Mouse (Mus musculus): ENCODE measurements around the gene Tle2. TPM values are rescaled to one million over a fixed set of nuclear protein-coding genes. Genes with fewer than 3 reads are reported as not detected.

Tle2 gene
- polyA plus RNA-seq, 1 experiment from 2014 or later: 6.9 TPM

- Histone ChIP-seq H3K27me3 (replicated peaks; ENCODE audit: control insufficient read depth, insufficient read depth, low read length) (no peaks in the 10 kb centered on the region), H3K4me2 (no peak overlapping the region), H3K4me3 (ENCODE audit: low read depth, low read length) (no peak overlapping the region), H3K27ac (ENCODE audit: low read depth, low read length) (no peak overlapping the region), H3K9ac (ENCODE audit: low read depth, low read length) (no peak overlapping the region), H3K4me1 (replicated peaks; ENCODE audit: control insufficient read depth, insufficient read depth, low read length) (peaks cover 27% of the 10 kb centered on the region), H3K36me3 (ENCODE audit: control insufficient read depth, insufficient read depth, low read length) (no peaks in the 10 kb centered on the region), H3K9me3 (ENCODE audit: control insufficient read depth, low read length) (no peaks in the 10 kb centered on the region)
- DNase-seq (ENCODE audit: low spot score) (no peak), ATAC-seq (replicated peaks; ENCODE audit: low FRiP score) (no peak)
- WGBS: 68% methylated on average over 5 of the region's 5 CpGs
Measured at GRCm38 (mm10) chr10:81548944-81549343, 25.4 kb upstream of the Tle2 start.

DNA sequence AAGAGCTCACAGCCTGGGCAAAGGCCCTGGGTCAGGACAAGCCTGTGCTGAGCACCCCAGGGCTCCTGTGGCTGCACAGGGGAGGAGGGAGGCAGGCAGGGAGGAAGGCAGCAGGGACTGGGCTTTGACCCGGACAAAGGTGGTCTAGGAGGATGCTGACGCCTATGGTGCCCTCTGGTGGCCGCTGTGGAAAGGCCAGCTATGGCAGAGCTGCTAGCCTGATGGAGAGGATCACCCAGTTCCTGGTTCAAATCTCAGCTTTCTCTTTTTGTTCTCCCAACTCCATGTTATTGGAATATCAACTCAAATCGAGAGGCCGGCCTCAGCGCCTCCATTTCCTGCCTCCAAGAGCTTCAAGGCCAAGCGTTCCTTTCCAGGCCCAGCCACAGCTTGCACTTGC, 24.1 kb upstream of the Tle2 start:
- no peak overlapping the region for H3K4me3 ChIP-seq (ENCODE audit: low read depth, low read length)
- no peak for ATAC-seq (replicated peaks; ENCODE audit: low FRiP score)
- WGBS: 10% methylated on average over 7 of the region's 7 CpGs
- H3K4me1 ChIP-seq (replicated peaks; ENCODE audit: control insufficient read depth, insufficient read depth, low read length): peaks cover 25% of the 10 kb centered on the region
- H3K27me3 ChIP-seq (replicated peaks; ENCODE audit: control insufficient read depth, insufficient read depth, low read length): no peaks in the 10 kb centered on the region
- H3K9me3 ChIP-seq (ENCODE audit: control insufficient read depth, low read length): no peaks in the 10 kb centered on the region
- H3K27ac ChIP-seq (ENCODE audit: low read depth, low read length): no peak overlapping the region
- DNase-seq (ENCODE audit: low spot score): peak; percentile 80
- H3K9ac ChIP-seq (ENCODE audit: low read depth, low read length): no peak overlapping the region
- no peaks in the 10 kb centered on the region for H3K36me3 ChIP-seq (ENCODE audit: control insufficient read depth, insufficient read depth, low read length)
- no peak overlapping the region for H3K4me2 ChIP-seq

DNA sequence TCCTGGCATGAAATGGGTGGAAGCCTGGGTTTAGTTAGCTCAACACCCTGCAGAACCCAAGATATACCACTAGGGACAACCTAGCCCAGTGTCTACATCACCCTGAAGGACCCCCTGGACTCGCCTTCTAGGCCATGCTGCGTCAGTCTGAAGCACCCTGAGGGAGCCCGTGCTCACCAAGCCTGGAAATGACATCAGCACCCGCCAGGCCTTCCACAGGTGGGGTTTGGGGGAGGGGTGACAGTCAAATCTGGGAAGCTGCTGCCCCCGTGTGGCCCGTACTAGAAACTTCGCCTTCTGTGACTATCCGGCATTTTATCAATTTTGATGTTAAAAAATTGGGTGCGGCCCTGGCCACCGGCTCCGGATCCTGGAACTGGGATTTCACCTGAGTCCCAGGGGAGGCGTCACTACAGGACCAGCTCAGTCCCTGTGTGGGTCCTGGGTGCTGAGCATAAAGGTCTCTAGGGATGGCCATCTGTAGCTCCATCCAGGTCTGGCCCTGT, 22.7 kb upstream of the Tle2 start:
- H3K9ac ChIP-seq (ENCODE audit: low read depth, low read length): no peak overlapping the region

GRCm38 (mm10) chr10:81553232-81553631, 21.1 kb upstream of the Tle2 start:
- Histone ChIP-seq H3K4me1 (replicated peaks; ENCODE audit: control insufficient read depth, insufficient read depth, low read length) (peaks cover 6% of the 10 kb centered on the region; the same call in 1 of the 2 replicates), H3K27ac (ENCODE audit: low read depth, low read length) (no peak overlapping the region), H3K9me3 (ENCODE audit: control insufficient read depth, low read length) (no peaks in the 10 kb centered on the region), H3K36me3 (ENCODE audit: control insufficient read depth, insufficient read depth, low read length) (no peaks in the 10 kb centered on the region), H3K4me3 (ENCODE audit: low read depth, low read length) (no peak overlapping the region), H3K4me2 (no peak overlapping the region), H3K9ac (ENCODE audit: low read depth, low read length) (no peak overlapping the region), H3K27me3 (replicated peaks; ENCODE audit: control insufficient read depth, insufficient read depth, low read length) (no peaks in the 10 kb centered on the region)
- ATAC-seq (replicated peaks; ENCODE audit: low FRiP score) (no peak), DNase-seq (ENCODE audit: low spot score) (no peak)
- 83% methylated on average over 5 of the region's 5 CpGs for WGBS

More for the DNA sequence above, 22.7 kb upstream of the Tle2 start:
- ATAC-seq (replicated peaks; ENCODE audit: low FRiP score): peak; percentile 53
- WGBS: 5% methylated on average over 12 of the region's 12 CpGs
- peaks cover 13% of the 10 kb centered on the region for H3K4me1 ChIP-seq (replicated peaks; ENCODE audit: control insufficient read depth, insufficient read depth, low read length)
- no peaks in the 10 kb centered on the region for H3K9me3 ChIP-seq (ENCODE audit: control insufficient read depth, low read length)
- no peak overlapping the region for H3K4me3 ChIP-seq (ENCODE audit: low read depth, low read length)
- H3K36me3 ChIP-seq (ENCODE audit: control insufficient read depth, insufficient read depth, low read length): no peaks in the 10 kb centered on the region
- DNase-seq (ENCODE audit: low spot score): peak; percentile 79
- H3K4me2 ChIP-seq: peak overlapping the region; percentile 33; the same call in 1 of the 2 replicates
- no peaks in the 10 kb centered on the region for H3K27me3 ChIP-seq (replicated peaks; ENCODE audit: control insufficient read depth, insufficient read depth, low read length)
- no peak overlapping the region for H3K27ac ChIP-seq (ENCODE audit: low read depth, low read length)

DNA sequence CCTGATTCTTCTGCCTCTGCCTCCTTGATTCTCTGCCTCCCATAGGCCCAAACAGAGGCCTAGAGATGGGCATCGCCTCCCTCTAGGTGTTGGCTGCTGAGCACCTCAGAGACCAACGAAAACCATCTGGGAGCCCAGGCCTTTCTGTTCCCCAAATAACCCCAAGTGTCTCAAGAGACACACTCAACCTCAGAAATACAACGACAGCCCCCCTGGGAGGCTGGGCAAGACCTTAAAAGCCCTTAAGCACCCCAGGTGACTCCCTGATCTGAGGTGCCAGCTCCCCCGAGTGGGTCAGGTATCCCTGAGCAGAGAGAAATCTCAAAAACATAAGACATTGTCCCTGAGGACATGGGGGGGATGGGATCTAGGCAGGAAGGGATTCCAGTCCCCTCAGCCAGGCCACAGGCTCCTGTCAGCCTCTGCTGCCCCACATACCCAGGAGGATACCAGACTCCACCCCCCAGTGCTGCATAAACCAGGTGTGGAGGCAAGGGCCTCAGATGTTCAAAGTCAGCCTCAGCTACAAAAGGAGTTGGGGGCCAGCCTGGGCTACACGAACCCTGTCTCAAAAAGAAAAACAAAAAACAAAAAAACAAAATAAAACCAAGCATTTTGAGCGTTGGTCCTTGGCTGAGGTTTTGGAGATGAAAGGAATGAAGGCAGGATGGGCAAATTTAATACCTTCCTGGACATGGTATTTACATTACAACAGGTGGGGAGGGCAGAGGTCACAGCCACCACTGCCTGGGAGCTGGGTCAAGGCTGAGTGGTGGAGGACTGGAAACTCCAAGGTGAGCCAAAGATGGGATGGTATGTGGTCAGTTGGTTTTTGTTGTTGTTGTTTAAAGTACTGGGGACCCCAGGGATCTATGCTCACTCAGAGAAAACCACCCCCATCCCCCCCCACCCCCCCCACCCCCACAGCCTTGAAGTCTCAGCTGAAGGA, 20.3 kb upstream of the Tle2 start:
- H3K27me3 ChIP-seq (replicated peaks; ENCODE audit: control insufficient read depth, insufficient read depth, low read length): no peaks in the 10 kb centered on the region
- H3K4me1 ChIP-seq (replicated peaks; ENCODE audit: control insufficient read depth, insufficient read depth, low read length): peaks cover 8% of the 10 kb centered on the region
- no peak overlapping the region for H3K27ac ChIP-seq (ENCODE audit: low read depth, low read length)
- no peak overlapping the region for H3K9ac ChIP-seq (ENCODE audit: low read depth, low read length)
- H3K4me2 ChIP-seq: no peak overlapping the region
- no peak for DNase-seq (ENCODE audit: low spot score)
- no peak overlapping the region for H3K4me3 ChIP-seq (ENCODE audit: low read depth, low read length)
- ATAC-seq (replicated peaks; ENCODE audit: low FRiP score): no peak
- H3K9me3 ChIP-seq (ENCODE audit: control insufficient read depth, low read length): no peaks in the 10 kb centered on the region
- 77% methylated on average over 6 of the region's 6 CpGs for WGBS
- H3K36me3 ChIP-seq (ENCODE audit: control insufficient read depth, insufficient read depth, low read length): no peaks in the 10 kb centered on the region

- no peak for DNase-seq (ENCODE audit: low spot score)
- Histone ChIP-seq H3K4me3 (ENCODE audit: low read depth, low read length) (no peak overlapping the region), H3K4me2 (no peak overlapping the region), H3K4me1 (replicated peaks; ENCODE audit: control insufficient read depth, insufficient read depth, low read length) (peaks cover 15% of the 10 kb centered on the region), H3K36me3 (ENCODE audit: control insufficient read depth, insufficient read depth, low read length) (no peaks in the 10 kb centered on the region), H3K9ac (ENCODE audit: low read depth, low read length) (no peak overlapping the region), H3K9me3 (ENCODE audit: control insufficient read depth, low read length) (no peaks in the 10 kb centered on the region), H3K27me3 (replicated peaks; ENCODE audit: control insufficient read depth, insufficient read depth, low read length) (no peaks in the 10 kb centered on the region), H3K27ac (ENCODE audit: low read depth, low read length) (no peak overlapping the region)
- no peak for ATAC-seq (replicated peaks; ENCODE audit: low FRiP score)
- whole genome bisulfite sequencing: 66% methylated on average over 3 of the region's 3 CpGs
Measured at GRCm38 (mm10) chr10:81556282-81556681, 18.1 kb upstream of the Tle2 start.

- Histone ChIP-seq H3K36me3 (ENCODE audit: control insufficient read depth, insufficient read depth, low read length) (peaks cover 7% of the 10 kb centered on the region), H3K27ac (ENCODE audit: low read depth, low read length) (no peak overlapping the region), H3K9me3 (ENCODE audit: control insufficient read depth, low read length) (no peaks in the 10 kb centered on the region), H3K4me1 (replicated peaks; ENCODE audit: control insufficient read depth, insufficient read depth, low read length) (peaks cover 19% of the 10 kb centered on the region), H3K9ac (ENCODE audit: low read depth, low read length) (no peak overlapping the region), H3K27me3 (replicated peaks; ENCODE audit: control insufficient read depth, insufficient read depth, low read length) (no peaks in the 10 kb centered on the region), H3K4me2 (no peak overlapping the region), H3K4me3 (ENCODE audit: low read depth, low read length) (no peak overlapping the region)
- WGBS: 21% methylated on average over 1 of the region's 1 CpGs
- DNase-seq (ENCODE audit: low spot score) (no peak), ATAC-seq (replicated peaks; ENCODE audit: low FRiP score) (no peak)
Measured at GRCm38 (mm10) chr10:81557491-81557890, 16.9 kb upstream of the Tle2 start.

- under 1% methylated on average over 47 of the region's 53 CpGs for WGBS
- no peaks in the 10 kb centered on the region for H3K27me3 ChIP-seq (replicated peaks; ENCODE audit: control insufficient read depth, insufficient read depth, low read length)
- ATAC-seq (replicated peaks; ENCODE audit: low FRiP score): peak; percentile 59
- peak; percentile 62 for DNase-seq (ENCODE audit: low spot score)
- H3K36me3 ChIP-seq (ENCODE audit: control insufficient read depth, insufficient read depth, low read length): peaks cover 7% of the 10 kb centered on the region
- peak within 1 kb of the TSS; percentile 90 for H3K4me3 ChIP-seq (ENCODE audit: low read depth, low read length)
- peaks cover 34% of the 10 kb centered on the region for H3K4me1 ChIP-seq (replicated peaks; ENCODE audit: control insufficient read depth, insufficient read depth, low read length)
- peak within 1 kb of the TSS; percentile 85 for H3K27ac ChIP-seq (ENCODE audit: low read depth, low read length)
- H3K9me3 ChIP-seq (ENCODE audit: control insufficient read depth, low read length): no peaks in the 10 kb centered on the region
- peak within 1 kb of the TSS; percentile 93 for H3K9ac ChIP-seq (ENCODE audit: low read depth, low read length)
- peak within 1 kb of the TSS; percentile 97 for H3K4me2 ChIP-seq
Measured at GRCm38 (mm10) chr10:81559163-81559626, 15.2 kb upstream of the Tle2 start, which contains the start of gene Aes. Gene Aes, plus strand, starts transcription at chr10:81559488.
